Mouse (Mus musculus): ENCODE results near the gene Gabpb1. TPM values are rescaled to one million over a fixed set of nuclear protein-coding genes. Genes with fewer than 3 reads are reported as not detected.

Gabpb1 gene
- polyA plus RNA-seq, 1 experiment from 2014 or later, result 28.5 TPM

DNA sequence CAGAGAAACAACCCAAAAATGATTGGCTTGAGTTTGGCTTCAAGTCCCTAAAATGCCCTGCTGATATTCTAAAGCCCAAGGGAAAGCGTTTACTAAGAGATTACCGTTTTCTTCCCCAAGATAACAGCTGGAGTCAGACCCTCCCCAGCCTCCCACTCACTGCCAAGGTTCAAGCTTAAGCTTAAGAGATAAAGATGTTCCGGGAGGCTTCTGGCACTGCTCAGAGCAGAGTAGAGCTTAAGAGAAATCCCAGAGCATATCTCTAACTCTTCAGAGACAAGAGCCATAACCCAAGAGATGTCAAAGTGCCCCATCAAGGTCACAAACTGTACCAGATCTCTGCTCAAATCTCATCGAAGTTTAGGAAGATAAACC, 69.5 kb downstream of the Gabpb1 start:
- Histone ChIP-seq H3K4me1 (replicated peaks) (peaks cover 8% of the 10 kb centered on the region; the same call in 1 of the 2 replicates), H3K27ac (no peak overlapping the region), H3K27me3 (no peaks in the 10 kb centered on the region), H3K36me3 (no peaks in the 10 kb centered on the region), H3K4me3 (no peak overlapping the region), H3K9me3 (replicated peaks) (no peaks in the 10 kb centered on the region), H3K4me2 (no peak overlapping the region), H3K9ac (no peak overlapping the region)
- no peak for ATAC-seq (replicated peaks; ENCODE audit: insufficient number of reproducible peaks, insufficient read depth, low FRiP score, low read depth)
- 22% methylated on average over 4 of the region's 4 CpGs for WGBS

DNA sequence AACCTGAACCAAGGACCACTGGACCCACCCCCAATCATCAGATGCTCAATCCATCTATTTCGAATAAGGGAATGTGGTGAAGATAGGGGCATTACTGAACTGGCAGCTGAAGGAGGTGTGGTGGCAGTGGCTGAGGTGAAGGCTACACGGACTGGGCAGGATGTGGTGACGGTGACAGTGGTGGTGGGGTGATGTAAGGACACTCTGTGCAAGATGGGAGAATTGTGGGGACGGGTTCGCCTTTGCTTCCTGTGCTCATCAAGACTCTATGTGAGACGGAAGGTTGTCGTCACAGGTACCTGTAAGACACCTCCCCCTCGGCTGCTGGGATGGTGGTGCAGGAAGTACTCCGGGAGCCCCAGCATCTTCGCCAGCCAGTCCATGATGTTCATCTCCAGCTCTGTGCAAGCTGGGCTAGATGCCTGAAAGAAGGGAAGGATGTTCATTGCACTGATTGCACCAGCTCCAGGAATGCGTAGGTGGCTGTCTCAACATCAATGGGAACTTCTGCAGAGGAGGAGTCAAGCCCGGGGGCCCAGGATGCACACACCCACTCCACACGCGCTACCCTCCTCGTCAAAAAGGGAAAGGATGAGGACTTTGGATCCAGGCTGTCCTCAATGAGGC, 70.0 kb downstream of the Gabpb1 start:
- Histone ChIP-seq H3K27ac (no peak overlapping the region), H3K9ac (no peak overlapping the region), H3K4me1 (replicated peaks) (peaks cover 8% of the 10 kb centered on the region; the same call in 1 of the 2 replicates)

DNA sequence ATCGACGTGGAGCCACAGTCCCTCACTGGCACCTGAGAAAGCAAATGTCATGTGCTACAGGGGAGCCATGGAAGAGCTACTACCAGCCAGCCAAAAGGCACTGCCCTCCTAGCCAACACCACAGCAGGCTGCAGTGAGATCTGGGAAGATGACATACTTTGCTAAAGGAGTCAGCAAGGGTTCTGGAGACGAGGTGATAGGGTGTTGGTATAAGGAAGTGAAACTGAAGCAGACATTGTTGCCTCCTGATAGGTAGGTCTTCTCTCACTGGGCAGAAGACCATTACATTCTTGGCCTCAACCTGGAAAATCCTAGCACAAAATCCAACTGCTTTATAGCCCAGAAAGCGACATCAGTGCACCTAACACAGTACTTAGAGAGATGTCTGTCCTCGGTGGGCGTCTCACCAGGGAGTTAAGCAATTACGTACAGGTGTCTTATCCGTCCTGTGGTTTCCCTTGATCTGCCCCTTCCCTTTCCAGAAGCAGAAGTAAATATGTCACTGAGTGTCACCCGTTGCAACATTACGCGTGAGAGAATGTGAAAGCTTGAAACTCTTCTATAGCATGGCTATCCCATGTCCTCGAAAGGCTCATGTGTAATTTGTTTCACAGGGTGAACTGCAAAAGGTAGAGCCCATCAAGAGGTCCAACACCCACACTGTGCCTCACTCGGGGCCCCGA, 74.1 kb downstream of the Gabpb1 start:
- ATAC-seq (replicated peaks; ENCODE audit: insufficient number of reproducible peaks, insufficient read depth, low FRiP score, low read depth), result no peak
- H3K27ac ChIP-seq, result no peak overlapping the region
- H3K36me3 ChIP-seq, result no peaks in the 10 kb centered on the region
- no peak overlapping the region for H3K9ac ChIP-seq
- peaks cover 3% of the 10 kb centered on the region for H3K4me1 ChIP-seq (replicated peaks)
- no peak overlapping the region for H3K4me3 ChIP-seq
- H3K9me3 ChIP-seq (replicated peaks), result no peaks in the 10 kb centered on the region
- WGBS, result 77% methylated on average over 14 of the region's 14 CpGs
- H3K4me2 ChIP-seq, result no peak overlapping the region
- H3K27me3 ChIP-seq, result peaks cover 11% of the 10 kb centered on the region; the same call in 1 of the 2 replicates

More for the DNA sequence above, 70.0 kb downstream of the Gabpb1 start:
- H3K4me2 ChIP-seq, result no peak overlapping the region
- no peak for ATAC-seq (replicated peaks; ENCODE audit: insufficient number of reproducible peaks, insufficient read depth, low FRiP score, low read depth)
- no peaks in the 10 kb centered on the region for H3K36me3 ChIP-seq
- H3K9me3 ChIP-seq (replicated peaks), result no peaks in the 10 kb centered on the region
- WGBS, result 71% methylated on average over 15 of the region's 15 CpGs
- no peak overlapping the region for H3K4me3 ChIP-seq
- no peaks in the 10 kb centered on the region for H3K27me3 ChIP-seq

DNA sequence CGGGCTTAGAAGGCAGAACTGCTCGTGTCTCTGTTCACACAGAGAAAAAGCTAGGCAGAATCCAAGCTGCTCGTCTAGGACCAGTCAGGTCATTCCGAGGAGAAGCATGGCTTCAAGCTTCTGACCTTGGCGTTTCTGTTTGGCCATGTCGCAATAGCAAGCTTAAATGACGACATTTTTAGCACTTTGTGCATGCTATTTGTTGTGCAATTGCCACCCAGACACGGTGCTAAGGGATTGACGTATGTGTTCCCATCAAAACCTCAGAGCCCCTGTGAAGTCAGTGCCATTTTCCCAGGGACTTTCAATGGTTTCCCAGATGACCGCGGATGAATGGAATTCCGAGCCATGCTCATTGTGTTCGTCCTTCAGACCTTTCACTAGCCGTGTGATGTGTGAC, 75.6 kb downstream of the Gabpb1 start:
- H3K27ac ChIP-seq, result no peak overlapping the region
- peaks cover 3% of the 10 kb centered on the region; the same call in 1 of the 2 replicates for H3K4me1 ChIP-seq (replicated peaks)
- 77% methylated on average over 14 of the region's 14 CpGs for WGBS
- no peak for ATAC-seq (replicated peaks; ENCODE audit: insufficient number of reproducible peaks, insufficient read depth, low FRiP score, low read depth)
- H3K27me3 ChIP-seq, result peaks cover 11% of the 10 kb centered on the region; the same call in 1 of the 2 replicates
- H3K36me3 ChIP-seq, result no peaks in the 10 kb centered on the region
- no peak overlapping the region for H3K4me3 ChIP-seq
- no peak overlapping the region for H3K9ac ChIP-seq
- no peak overlapping the region for H3K4me2 ChIP-seq
- H3K9me3 ChIP-seq (replicated peaks), result no peaks in the 10 kb centered on the region

DNA sequence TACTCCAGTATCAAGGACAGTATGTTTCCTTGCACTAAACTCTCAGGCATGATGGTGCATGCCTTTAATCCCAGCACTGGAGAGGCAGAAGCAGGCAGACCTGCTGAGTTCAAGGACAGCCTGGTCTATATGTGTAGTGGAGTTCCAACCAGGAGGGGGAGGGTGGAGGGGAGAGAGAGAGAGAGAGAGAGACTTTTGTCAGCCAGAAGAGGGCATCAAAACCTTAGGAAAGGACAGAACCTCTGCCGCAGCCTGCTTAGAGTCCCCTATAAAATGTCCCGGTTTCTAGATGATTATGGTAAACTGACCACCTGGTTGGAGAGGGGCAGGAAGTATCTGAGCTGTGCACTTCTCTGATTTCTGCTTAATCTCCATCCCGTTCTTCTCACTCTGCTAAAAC, 77.1 kb downstream of the Gabpb1 start:
- WGBS, result 4% methylated on average over 3 of the region's 3 CpGs
- H3K4me1 ChIP-seq (replicated peaks), result peaks cover 5% of the 10 kb centered on the region; the same call in 1 of the 2 replicates
- no peak overlapping the region for H3K4me3 ChIP-seq
- ATAC-seq (replicated peaks; ENCODE audit: insufficient number of reproducible peaks, insufficient read depth, low FRiP score, low read depth), result no peak; the same call in 1 of the 2 replicates
- no peak overlapping the region for H3K27ac ChIP-seq
- H3K36me3 ChIP-seq, result no peaks in the 10 kb centered on the region
- no peaks in the 10 kb centered on the region for H3K9me3 ChIP-seq (replicated peaks)
- H3K4me2 ChIP-seq, result no peak overlapping the region
- peaks cover 11% of the 10 kb centered on the region; the same call in 1 of the 2 replicates for H3K27me3 ChIP-seq
- 0 out of 2 replicates have a peak overlapping the region, but pooled peaks have one; percentile 4 for H3K9ac ChIP-seq

DNA sequence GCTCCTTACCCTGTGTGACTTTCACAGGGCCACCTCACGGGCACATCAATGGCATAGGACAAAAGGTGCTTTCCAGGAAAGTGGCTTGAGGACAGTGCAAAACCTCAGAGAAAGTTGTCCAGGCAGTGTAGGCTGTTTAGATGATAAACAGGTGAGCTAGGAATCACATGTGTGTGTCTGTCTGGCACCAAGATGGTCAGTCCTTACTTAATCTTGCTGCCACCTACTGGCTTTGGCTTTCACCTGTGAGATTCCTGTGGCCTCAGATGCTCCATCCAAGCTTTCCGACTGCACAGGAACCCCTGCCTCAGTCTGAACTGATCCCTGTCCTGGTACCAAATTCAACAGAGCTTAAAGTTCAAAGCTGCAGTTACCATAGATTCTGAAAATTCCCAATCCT, 77.8 kb downstream of the Gabpb1 start:
- no peak overlapping the region for H3K4me3 ChIP-seq
- no peak overlapping the region for H3K9ac ChIP-seq
- no peak for ATAC-seq (replicated peaks; ENCODE audit: insufficient number of reproducible peaks, insufficient read depth, low FRiP score, low read depth)
- no peak overlapping the region for H3K27ac ChIP-seq
- no peaks in the 10 kb centered on the region for H3K36me3 ChIP-seq
- H3K9me3 ChIP-seq (replicated peaks), result no peaks in the 10 kb centered on the region
- H3K4me2 ChIP-seq, result no peak overlapping the region
- H3K27me3 ChIP-seq, result peaks cover 11% of the 10 kb centered on the region; the same call in 1 of the 2 replicates
- 53% methylated on average over 2 of the region's 2 CpGs for WGBS
- H3K4me1 ChIP-seq (replicated peaks), result peaks cover 5% of the 10 kb centered on the region; the same call in 1 of the 2 replicates

DNA sequence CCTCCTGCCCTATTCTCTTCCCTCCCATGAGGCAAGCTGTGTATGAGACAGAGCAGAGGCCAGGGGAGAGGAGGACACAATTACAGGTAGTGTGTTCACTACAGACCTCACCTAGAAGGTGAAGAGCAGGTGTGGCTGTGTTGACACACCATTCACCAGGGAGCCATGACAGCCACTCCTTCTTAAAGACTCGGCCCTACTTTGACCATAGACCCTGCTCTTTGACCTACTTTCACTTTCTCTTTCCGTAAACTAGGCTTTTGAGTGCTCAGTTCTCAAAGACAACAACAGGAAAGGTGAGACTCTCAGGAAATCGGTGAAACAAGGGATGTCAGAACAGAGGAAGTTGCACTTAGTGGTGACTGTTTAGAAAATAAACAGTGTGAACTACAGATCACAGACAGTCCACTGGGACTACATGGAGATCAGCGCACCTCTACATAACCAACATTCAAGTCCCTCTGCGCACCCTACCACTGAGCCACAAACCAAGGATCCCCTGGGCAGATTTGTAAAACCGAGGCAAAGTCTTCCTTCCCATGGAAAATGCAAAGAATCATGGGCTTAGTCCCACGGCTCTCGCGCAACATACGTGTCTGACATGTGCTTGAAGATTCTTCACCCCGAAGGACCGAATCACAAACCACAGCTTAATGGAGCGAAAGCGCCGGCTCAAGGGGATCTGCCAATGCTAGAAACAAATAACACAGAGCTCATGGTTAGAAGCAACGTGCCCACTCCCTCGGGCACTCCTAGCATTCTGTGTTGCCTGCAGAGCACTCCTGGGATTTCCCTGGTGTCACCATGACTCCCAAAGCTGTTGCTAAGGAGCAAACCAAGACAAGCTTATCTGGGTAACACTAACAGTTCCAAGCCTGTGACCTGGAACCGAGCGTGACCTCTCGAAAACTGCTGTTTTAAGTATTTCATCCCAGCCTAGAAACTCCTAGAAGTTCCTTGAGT, 78.6 kb downstream of the Gabpb1 start:
- H3K27ac ChIP-seq, result no peak overlapping the region
- H3K4me2 ChIP-seq, result no peak overlapping the region
- peaks cover 5% of the 10 kb centered on the region; the same call in 1 of the 2 replicates for H3K4me1 ChIP-seq (replicated peaks)
- H3K9me3 ChIP-seq (replicated peaks), result no peaks in the 10 kb centered on the region
- 71% methylated on average over 20 of the region's 20 CpGs for WGBS
- H3K4me3 ChIP-seq, result no peak overlapping the region
- no peaks in the 10 kb centered on the region for H3K36me3 ChIP-seq
- no peak overlapping the region for H3K9ac ChIP-seq
- peaks cover 11% of the 10 kb centered on the region; the same call in 1 of the 2 replicates for H3K27me3 ChIP-seq
- no peak for ATAC-seq (replicated peaks; ENCODE audit: insufficient number of reproducible peaks, insufficient read depth, low FRiP score, low read depth)

DNA sequence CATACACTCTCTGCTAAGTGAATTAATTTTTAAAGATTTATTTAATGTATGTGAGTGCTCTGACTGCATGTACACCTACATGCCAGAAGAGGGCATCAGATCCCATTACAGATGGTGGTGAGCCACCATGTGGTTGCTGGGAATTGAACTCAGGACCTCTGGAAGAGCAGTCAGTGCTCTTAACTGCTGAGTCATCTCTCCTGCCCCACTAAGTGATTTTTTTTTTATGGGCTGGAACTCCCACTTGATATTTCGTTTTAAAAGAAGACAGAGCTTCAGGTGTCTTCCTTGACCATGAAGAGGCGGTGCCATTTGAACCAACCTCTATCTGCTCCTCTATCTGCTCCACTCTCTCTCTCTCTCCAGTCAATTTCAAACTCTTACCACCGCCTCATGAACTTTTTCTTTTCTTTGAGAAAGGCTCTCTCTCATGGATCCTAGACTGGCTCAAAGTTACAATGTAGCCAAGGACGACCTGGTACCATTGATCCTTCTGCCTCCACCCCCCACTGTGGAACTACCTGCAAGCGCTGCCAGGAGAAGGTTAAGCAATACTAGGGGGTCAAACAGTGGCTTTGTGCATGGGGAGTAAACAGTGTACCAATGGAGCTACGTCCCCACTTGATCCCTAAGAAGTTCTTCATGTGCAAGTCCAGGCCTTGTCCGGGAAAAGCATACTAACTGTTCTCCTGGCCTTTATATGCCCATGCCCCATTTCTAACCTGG, 79.6 kb downstream of the Gabpb1 start:
- WGBS, result 91% methylated on average over 7 of the region's 7 CpGs
- Histone ChIP-seq H3K9me3 (replicated peaks) (no peaks in the 10 kb centered on the region), H3K4me3 (no peak overlapping the region), H3K9ac (no peak overlapping the region), H3K27ac (no peak overlapping the region), H3K36me3 (no peaks in the 10 kb centered on the region), H3K4me1 (replicated peaks) (peaks cover 5% of the 10 kb centered on the region; the same call in 1 of the 2 replicates), H3K4me2 (no peak overlapping the region), H3K27me3 (peaks cover 11% of the 10 kb centered on the region; the same call in 1 of the 2 replicates)
- ATAC-seq (replicated peaks; ENCODE audit: insufficient number of reproducible peaks, insufficient read depth, low FRiP score, low read depth), result no peak

DNA sequence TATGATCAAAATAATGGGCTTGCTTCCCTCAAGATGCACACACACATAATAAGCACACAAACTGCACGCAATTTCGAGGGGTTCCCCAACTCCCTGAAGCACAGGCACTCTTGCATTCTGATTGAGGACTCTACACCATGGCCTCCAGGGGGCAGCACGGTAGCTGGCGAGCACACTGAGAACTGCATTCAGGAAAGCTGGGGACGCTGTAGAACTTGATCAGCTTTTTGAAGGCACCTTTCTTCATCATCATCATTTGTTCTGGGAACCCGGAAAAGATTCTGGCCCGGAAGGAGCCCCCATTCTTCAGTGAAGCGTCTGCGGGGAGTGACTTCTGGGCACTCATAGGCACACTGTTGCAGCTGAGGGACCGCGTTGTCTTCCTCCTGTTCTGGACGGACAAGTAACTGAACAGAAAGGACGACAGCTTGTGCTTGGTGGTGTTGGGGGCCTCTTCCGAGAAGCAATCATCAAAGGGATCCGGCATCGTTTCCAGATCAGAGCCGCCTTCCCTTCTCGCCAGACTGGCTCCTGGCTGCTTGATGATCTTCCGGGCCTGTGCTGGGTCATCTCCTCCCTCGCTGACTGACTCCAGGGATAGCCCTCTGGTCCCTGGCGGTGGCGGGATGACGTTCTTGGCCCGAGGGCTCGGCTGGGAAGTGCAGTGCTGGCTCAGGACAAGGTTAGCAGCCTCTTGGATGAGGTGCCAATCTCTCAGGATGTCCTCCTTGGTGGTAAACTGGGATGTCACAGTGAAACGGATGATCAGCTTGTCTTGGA, 82.1 kb downstream of the Gabpb1 start:
- Histone ChIP-seq H3K27ac (no peak overlapping the region), H3K9me3 (replicated peaks) (no peaks in the 10 kb centered on the region), H3K4me2 (peak overlapping the region; percentile 74), H3K4me1 (replicated peaks) (0 out of 2 replicates have a peak, but pooled peaks cover 3% of the 10 kb centered on the region), H3K36me3 (no peaks in the 10 kb centered on the region), H3K9ac (peak overlapping the region; percentile 43), H3K27me3 (no peaks in the 10 kb centered on the region), H3K4me3 (peak overlapping the region; percentile 44)
- 0 out of 2 replicates have a peak, but pooled peaks have one; percentile 53 for ATAC-seq (replicated peaks; ENCODE audit: insufficient number of reproducible peaks, insufficient read depth, low FRiP score, low read depth)
- 17% methylated on average over 26 of the region's 26 CpGs for WGBS

DNA sequence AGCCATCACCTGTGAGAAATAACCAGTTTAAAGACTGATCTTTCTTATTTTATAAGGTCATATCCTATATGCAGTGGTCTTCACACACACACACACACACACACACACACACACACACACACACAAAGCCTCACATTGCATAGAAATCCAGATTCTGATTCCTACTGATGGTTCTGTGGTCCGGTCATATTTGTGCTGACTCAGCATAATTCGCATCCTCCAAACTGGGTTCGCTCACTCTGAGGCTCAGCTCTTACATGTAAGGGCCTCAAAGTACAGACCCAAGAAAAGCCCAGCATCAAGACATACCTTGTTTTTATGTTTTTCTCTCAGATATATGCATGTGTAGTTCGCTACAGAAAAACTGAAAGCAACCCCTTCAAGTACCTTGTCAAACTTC, 84.8 kb downstream of the Gabpb1 start:
- Histone ChIP-seq H3K27ac (no peak overlapping the region), H3K4me1 (replicated peaks) (0 out of 2 replicates have a peak, but pooled peaks cover 3% of the 10 kb centered on the region), H3K27me3 (no peaks in the 10 kb centered on the region), H3K9me3 (replicated peaks) (no peaks in the 10 kb centered on the region), H3K4me3 (no peak overlapping the region), H3K36me3 (no peaks in the 10 kb centered on the region), H3K4me2 (no peak overlapping the region), H3K9ac (no peak overlapping the region)
- 89% methylated on average over 4 of the region's 4 CpGs for WGBS
- no peak for ATAC-seq (replicated peaks; ENCODE audit: insufficient number of reproducible peaks, insufficient read depth, low FRiP score, low read depth)

Data from heart, embryonic 15.5 days (tissue).